Mouse (Mus musculus) erythroblast, embryonic 14.5 days (primary cell): ENCODE data around the gene Pla2g4f.

Experiments used
- GATA1 ChIP-seq: IDR thresholded peaks from 2 replicates; pipeline ENCODE4 v1.6.1; 2012; ENCODE audit warnings: low read length, inconsistent platforms, mixed read lengths
- TAL1 ChIP-seq: IDR thresholded peaks from 3 replicates; pipeline ENCODE4 v1.6.1; 2012; ENCODE audit warnings: low read length, inconsistent platforms, mixed read lengths

DNA sequence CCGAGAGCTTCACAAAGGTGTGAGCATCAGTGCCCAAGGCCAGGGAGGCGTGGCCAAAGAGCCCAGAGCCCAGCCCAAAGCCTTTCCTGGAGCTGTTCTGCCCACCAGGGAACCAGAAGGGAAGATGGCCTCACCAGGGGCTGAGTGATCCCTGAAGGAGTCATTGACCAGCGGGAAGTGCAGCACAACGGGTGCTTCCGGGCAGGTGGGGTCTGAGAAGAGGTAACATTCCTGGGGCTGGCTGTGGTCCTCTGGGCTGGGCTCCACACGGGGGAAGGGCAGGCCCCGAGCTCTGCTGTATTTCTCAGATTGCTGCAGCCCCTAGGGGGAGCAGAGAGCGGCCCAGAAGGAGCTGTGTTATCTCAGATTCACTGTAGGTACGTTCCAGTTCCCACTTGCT is 45.3 kb downstream of the Pla2g4f start:
- TF ChIP-seq GATA1, result no peak
- TF ChIP-seq TAL1, result no peak
